Mouse (Mus musculus) hindbrain, embryonic 13.5 days (tissue): ENCODE results near the gene Slc2a1. TPM values are rescaled to one million over a fixed set of nuclear protein-coding genes. Genes with fewer than 3 reads are reported as not detected.
A peak's percentile ranks its signal among the peaks of the same experiment; 100 is the strongest.

Source experiments
- ATAC-seq: fragments of 200-750 bp; cut with Nextera tagmentation; 2 replicates; pipeline ENCODE4 v1.8.0; 2017; ENCODE audit warnings: moderate TSS enrichment; ENCODE audit not compliant: low FRiP score
- H3K27ac ChIP-seq: fragments of 300-500 bp; sonication (generic); 2 replicates; pipeline ENCODE4 v1.5.1; 2015; ENCODE audit warnings: inconsistent platforms, mild to moderate bottlenecking, moderate library complexity
- H3K27me3 ChIP-seq: fragments of 300-500 bp; sonication (generic); 2 replicates; pipeline ENCODE4 v1.6.1; 2015; ENCODE audit warnings: mild to moderate bottlenecking, inconsistent platforms
- H3K36me3 ChIP-seq: fragments of 300-500 bp; sonication (generic); 2 replicates; pipeline ENCODE4 v1.6.1; 2015; ENCODE audit warnings: mild to moderate bottlenecking, inconsistent platforms
- H3K4me1 ChIP-seq: fragments of 300-500 bp; sonication (generic); replicated peaks from 2 replicates; pipeline ENCODE4 v1.6.1; 2015; ENCODE audit warnings: inconsistent platforms
- H3K4me2 ChIP-seq: fragments of 300-500 bp; sonication (generic); 2 replicates; pipeline ENCODE4 v1.6.1; 2015; ENCODE audit warnings: inconsistent platforms, mild to moderate bottlenecking, moderate library complexity
- H3K4me3 ChIP-seq: fragments of 300-500 bp; sonication (generic); 2 replicates; pipeline ENCODE4 v1.5.1; 2015; ENCODE audit warnings: mild to moderate bottlenecking, inconsistent platforms
- H3K9ac ChIP-seq: fragments of 300-500 bp; sonication (generic); 2 replicates; pipeline ENCODE4 v1.6.1; 2015; ENCODE audit warnings: mild to moderate bottlenecking, inconsistent platforms
- H3K9me3 ChIP-seq: fragments of 300-500 bp; sonication (generic); 2 replicates; pipeline ENCODE4 v1.6.1; 2016; ENCODE audit warnings: inconsistent platforms
- WGBS: fragments of 180-500 bp; shearing (Covaris S2); methylation state at CpG from one replicate; pipeline ENCODE4 v1.1.7; 2015; 5-methylcytosine and 5-hydroxymethylcytosine counted together
- polyA plus RNA-seq: library from polyadenylated mRNA; unstranded; fragments of >200 nt; fragmentation: Nextera tagmentation; extraction: Ambion mirVana; gene quantifications from 2 replicates; pipeline ENCODE4 v1.2.1, GENCODE M21; 2015

The Slc2a1 gene
- polyA plus RNA-seq, 1 experiment from 2014 or later: 96.5 TPM

DNA sequence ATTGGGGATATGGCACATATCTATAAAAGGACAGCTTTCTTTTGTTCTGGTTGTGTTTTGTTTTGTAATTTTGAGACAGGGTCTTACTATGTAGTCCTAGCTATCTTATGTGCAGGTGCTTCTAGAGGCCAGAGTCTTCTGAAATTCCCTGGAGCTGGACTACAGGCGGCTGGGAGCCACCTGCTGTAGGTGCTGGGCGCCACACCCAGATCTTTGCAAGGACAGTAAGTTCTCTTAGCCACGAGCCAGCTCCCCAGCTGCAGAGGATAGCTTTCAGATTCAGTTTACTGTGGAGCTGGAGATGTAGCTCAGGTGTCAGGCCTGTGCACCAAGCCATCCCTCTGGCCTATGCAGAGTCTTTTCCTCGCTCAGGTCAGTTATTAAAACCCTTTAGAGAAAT, 58.6 kb downstream of the Slc2a1 start:
- 80% methylated on average over 4 of the region's 4 CpGs for WGBS

DNA sequence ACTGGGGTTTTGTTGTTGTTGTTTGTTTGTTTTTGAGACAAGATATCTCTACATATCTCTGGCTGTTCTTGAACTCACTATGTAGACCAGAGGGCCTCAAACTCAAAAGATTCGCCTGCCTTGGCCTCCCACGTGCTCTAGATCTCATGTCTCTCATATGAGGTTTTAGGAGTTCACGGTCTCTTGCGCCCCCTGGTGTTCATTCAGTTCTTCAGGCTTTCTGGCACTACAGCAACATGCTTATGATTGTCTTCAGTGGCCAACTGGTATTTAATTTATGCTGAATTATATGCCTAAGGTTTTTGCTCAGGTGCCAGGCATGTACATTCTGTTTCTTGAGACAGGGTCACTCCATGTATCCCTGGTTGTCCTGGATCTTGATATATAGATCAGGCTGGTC, 59.2 kb downstream of the Slc2a1 start:
- H3K4me3 ChIP-seq: no peak overlapping the region
- 4% methylated on average over 4 of the region's 4 CpGs for WGBS
- H3K27ac ChIP-seq: no peak overlapping the region
- peaks cover 15% of the 10 kb centered on the region for H3K4me1 ChIP-seq
- no peaks in the 10 kb centered on the region for H3K9me3 ChIP-seq
- no peak overlapping the region for H3K9ac ChIP-seq
- peak; percentile 49; the same call in 1 of the 2 replicates for ATAC-seq
- peaks cover 31% of the 10 kb centered on the region for H3K36me3 ChIP-seq
- no peak overlapping the region for H3K4me2 ChIP-seq
- no peaks in the 10 kb centered on the region for H3K27me3 ChIP-seq

More for the DNA sequence above, 58.6 kb downstream of the Slc2a1 start:
- H3K4me1 ChIP-seq: peaks cover 9% of the 10 kb centered on the region
- H3K4me3 ChIP-seq: no peak overlapping the region
- H3K9me3 ChIP-seq: no peaks in the 10 kb centered on the region
- no peak overlapping the region for H3K27ac ChIP-seq
- peaks cover 31% of the 10 kb centered on the region for H3K36me3 ChIP-seq
- H3K4me2 ChIP-seq: no peak overlapping the region
- no peak for ATAC-seq
- no peaks in the 10 kb centered on the region for H3K27me3 ChIP-seq
- no peak overlapping the region for H3K9ac ChIP-seq

DNA sequence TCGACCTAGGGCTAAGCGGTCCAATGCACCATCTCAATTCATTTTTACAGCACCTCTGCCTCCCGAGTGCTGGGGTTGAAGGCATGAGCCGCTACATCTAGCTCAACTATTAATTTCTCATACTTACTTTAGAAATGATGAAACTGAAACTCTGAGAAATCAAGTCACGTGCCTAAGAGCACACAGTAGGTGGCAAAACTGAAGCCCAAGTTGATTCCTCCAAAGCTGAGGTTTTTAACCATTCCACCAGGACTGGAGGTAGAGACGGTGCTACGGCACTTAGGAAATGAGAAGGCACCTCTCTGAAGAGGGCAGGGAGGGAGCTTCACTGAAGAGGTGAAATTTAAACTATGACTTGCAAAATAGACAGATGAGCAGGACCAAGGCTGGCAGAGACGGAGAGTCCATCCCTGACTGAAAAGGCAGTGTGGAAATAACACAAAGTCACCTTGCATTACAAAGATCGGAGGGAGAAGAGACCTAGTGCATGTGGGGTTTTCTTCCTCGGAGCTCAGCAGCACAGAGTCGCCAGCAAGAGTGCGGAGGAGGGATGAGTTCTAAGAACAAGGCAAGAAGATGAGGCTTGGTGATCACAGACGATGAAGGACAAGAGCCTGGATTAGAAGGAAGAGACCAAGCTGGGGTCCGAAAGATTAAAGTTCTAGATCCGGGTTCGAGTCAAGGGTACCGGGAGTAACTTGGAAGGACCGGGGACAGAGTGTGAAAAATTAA, 64.6 kb downstream of the Slc2a1 start:
- Histone ChIP-seq H3K36me3 (peaks cover 30% of the 10 kb centered on the region), H3K9ac (peak overlapping the region; percentile 83), H3K27ac (no peak overlapping the region), H3K4me3 (peak overlapping the region; percentile 66), H3K4me2 (peak overlapping the region; percentile 83), H3K4me1 (peaks cover 28% of the 10 kb centered on the region), H3K9me3 (no peaks in the 10 kb centered on the region), H3K27me3 (no peaks in the 10 kb centered on the region)
- 40% methylated on average over 18 of the region's 18 CpGs for WGBS
- ATAC-seq: no peak

DNA sequence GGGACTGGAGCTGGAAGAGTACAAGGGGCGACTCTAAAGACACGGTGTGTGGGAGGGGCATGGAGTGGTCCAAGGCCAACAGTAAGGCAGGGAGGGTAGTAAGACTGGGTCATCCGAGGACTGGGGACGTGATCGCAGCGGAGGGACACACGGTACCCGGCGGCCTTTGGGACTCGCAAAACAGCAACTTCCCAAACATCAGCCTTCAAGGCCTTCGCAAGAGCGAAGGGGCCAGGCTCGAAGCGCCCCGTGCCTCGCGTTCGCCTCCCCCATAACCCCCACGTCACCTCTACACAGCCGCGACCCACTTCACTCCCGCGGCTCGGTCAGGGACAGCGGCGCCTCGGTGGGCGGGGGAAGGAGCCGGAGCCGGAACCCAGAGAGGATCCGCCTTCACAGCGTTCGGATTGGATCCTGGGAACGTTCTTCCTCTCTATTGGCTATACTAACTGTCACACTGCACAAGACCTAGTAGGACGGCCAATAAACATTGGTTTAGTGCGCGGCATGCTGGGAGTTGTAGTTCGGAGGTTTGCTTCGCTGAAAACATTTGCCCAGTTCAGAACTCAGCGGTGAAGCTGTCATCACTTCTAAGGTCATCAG, 65.4 kb downstream of the Slc2a1 start, which contains the start of gene Zfp691:
Gene Zfp691 (minus strand): TSS at position 345 of the 603 bp plus-strand sequence.
- peak; percentile 100 for ATAC-seq
- under 1% methylated on average over 40 of the region's 40 CpGs for WGBS
- peak within 1 kb of the TSS; percentile 66 for H3K4me3 ChIP-seq

DNA sequence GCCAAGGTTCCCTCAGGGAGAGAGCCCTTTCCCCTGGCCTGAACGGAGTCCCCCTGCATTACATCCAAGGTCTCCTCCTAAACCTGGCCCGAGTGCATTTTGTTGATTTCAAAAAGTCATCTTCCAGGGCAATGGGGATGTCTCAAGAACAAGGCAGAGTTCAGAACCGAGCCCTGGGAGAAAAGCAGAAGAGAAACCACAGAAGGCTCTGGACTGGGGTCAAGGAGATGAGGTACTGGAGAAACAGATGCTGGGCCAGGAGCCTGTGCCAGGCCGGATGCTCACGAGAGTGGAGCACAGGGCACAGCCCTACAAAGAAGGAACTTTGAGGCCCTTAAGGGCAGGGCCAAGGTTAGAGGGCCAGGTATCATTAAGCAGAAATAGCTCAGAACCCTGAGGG, 69.2 kb downstream of the Slc2a1 start:
- peaks cover 12% of the 10 kb centered on the region for H3K4me1 ChIP-seq
- no peaks in the 10 kb centered on the region for H3K27me3 ChIP-seq
- no peak overlapping the region for H3K9ac ChIP-seq
- ATAC-seq: no peak
- H3K27ac ChIP-seq: no peak overlapping the region
- WGBS: 89% methylated on average over 5 of the region's 5 CpGs
- H3K36me3 ChIP-seq: no peaks in the 10 kb centered on the region
- H3K9me3 ChIP-seq: no peaks in the 10 kb centered on the region
- no peak overlapping the region for H3K4me2 ChIP-seq
- no peak overlapping the region for H3K4me3 ChIP-seq

More for the DNA sequence above, 65.4 kb downstream of the Slc2a1 start, which contains the start of gene Zfp691:
- Histone ChIP-seq H3K4me1 (peaks cover 28% of the 10 kb centered on the region), H3K9ac (peak within 1 kb of the TSS; percentile 83), H3K27ac (no peak within 1 kb of the TSS), H3K9me3 (no peaks in the 10 kb centered on the region), H3K27me3 (no peaks in the 10 kb centered on the region), H3K36me3 (peaks cover 22% of the 10 kb centered on the region), H3K4me2 (peak within 1 kb of the TSS; percentile 83)

DNA sequence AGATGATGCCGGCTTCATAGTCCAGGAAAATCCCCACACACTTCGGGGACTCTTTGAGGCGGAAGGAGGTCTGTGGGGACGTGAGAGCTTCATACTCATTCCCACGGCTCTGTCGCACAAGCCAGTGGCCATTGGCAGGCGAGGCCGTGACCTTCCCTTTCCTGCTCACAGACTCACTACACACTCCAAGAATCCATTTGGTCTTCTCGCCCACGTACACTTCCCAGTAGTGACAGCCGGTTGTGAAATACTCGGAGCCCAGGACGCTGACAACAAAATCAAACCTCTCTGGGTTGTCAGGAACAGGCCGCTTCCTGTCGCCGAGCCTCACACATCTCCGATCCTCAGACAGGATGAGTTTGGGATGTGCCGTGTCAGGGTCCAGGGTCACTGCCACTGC, 69.8 kb downstream of the Slc2a1 start:
- Histone ChIP-seq H3K4me1 (peaks cover 6% of the 10 kb centered on the region), H3K36me3 (no peaks in the 10 kb centered on the region), H3K9me3 (no peaks in the 10 kb centered on the region), H3K27ac (no peak overlapping the region), H3K27me3 (no peaks in the 10 kb centered on the region), H3K4me2 (no peak overlapping the region), H3K9ac (no peak overlapping the region), H3K4me3 (no peak overlapping the region)
- ATAC-seq: no peak
- 83% methylated on average over 18 of the region's 18 CpGs for WGBS

DNA sequence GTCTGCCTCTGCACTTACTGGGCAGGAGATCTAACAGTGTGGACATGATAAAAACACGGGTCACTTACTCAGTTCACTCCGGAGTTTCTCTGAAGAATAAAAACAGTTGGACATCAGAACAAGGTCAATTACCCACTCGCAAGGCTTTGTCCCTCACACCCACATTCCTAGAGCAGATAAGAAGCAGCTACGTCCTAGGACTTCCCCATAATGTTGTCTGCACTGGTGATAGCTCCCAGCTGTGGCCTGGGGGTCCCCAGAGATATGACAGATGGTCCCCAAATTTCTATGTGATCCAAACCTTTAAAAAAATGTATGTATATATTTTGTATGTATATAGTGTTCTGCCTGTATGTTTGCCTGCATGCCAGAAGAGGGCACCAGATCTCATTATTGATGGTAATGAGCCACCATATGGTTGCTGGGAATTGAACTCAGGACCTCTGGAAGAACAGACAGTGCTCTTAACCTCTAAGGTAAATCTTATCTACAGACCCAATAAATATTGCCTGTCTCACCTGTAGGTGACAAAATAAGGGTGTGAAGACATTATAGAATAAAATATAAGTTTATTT, 71.7 kb downstream of the Slc2a1 start:
- H3K9ac ChIP-seq: no peak overlapping the region
- no peak overlapping the region for H3K4me3 ChIP-seq
- H3K27me3 ChIP-seq: no peaks in the 10 kb centered on the region
- H3K4me1 ChIP-seq: no peaks in the 10 kb centered on the region
- H3K4me2 ChIP-seq: no peak overlapping the region
- WGBS: 48% methylated on average over 4 of the region's 4 CpGs
- no peak for ATAC-seq
- no peak overlapping the region for H3K27ac ChIP-seq
- H3K9me3 ChIP-seq: no peaks in the 10 kb centered on the region
- no peaks in the 10 kb centered on the region for H3K36me3 ChIP-seq

DNA sequence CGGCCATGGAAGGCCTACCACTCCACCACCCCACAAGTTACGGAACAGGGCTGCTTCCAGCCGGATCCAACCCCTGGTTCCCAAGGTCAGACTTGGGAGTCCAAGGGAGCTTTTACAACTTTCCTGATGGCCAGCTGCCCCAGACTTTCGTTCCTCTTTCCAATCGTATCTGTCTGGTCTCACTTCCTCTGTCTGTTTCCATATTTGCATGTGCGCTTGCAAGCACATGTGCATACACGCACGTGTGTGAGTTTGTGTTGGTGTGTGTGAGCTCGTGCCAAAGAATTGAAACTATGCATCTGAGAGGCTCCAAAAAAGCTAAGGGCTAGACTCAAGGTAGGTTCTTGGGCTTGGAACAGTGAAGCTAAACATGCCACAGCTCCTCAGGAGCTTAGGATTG, 72.9 kb downstream of the Slc2a1 start:
- Histone ChIP-seq H3K9ac (no peak overlapping the region), H3K4me1 (no peaks in the 10 kb centered on the region), H3K9me3 (no peaks in the 10 kb centered on the region), H3K4me2 (no peak overlapping the region), H3K27ac (no peak overlapping the region), H3K36me3 (no peaks in the 10 kb centered on the region), H3K4me3 (no peak overlapping the region), H3K27me3 (no peaks in the 10 kb centered on the region)
- no peak for ATAC-seq
- 91% methylated on average over 9 of the region's 9 CpGs for WGBS

DNA sequence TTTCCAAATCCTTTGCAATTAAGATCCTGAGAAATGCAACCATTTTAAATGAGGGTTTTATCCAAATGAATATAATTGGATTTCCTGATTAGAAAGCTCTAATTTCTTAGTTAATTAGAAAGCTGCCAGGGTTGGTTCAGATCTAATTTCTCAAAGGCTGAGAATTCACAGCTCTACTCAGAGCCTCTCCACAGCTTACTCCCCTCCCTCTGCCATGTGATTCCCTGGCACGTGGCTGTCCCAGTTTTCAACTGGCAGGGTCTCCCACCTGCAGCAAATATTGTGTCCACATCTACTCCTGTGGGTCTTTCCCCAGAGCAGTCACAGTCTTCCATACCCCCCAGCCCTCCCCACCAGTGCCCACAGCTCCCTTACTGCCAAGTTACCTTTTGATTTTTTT, 75.0 kb downstream of the Slc2a1 start:
- WGBS: 67% methylated on average over 1 of the region's 1 CpGs
- no peak for ATAC-seq

DNA sequence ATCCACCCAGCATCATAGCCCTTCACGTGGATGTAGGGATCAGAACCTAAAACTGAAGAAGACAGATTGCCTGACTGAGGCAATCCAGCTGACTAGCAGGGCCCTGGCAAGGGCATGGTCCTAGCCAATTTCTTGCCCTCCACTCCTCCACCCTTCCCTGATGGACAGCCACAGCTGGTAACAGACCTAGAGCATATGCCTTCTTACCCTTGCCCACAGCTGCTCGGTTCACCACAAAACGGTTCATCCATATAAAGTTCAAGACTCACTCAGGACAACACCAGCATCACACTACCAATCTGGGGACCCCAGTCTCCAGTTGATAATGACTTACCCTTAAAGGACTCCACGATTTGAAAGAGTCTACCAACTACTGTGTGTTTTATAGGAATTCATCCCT, 77.3 kb downstream of the Slc2a1 start:
- no peaks in the 10 kb centered on the region for H3K4me1 ChIP-seq
- WGBS: 78% methylated on average over 4 of the region's 4 CpGs

More for the DNA sequence above, 75.0 kb downstream of the Slc2a1 start:
- Histone ChIP-seq H3K4me3 (no peak overlapping the region), H3K27ac (no peak overlapping the region), H3K27me3 (no peaks in the 10 kb centered on the region), H3K9ac (no peak overlapping the region), H3K9me3 (no peaks in the 10 kb centered on the region), H3K4me1 (no peaks in the 10 kb centered on the region), H3K4me2 (no peak overlapping the region), H3K36me3 (no peaks in the 10 kb centered on the region)

More for the DNA sequence above, 77.3 kb downstream of the Slc2a1 start:
- H3K9ac ChIP-seq: no peak overlapping the region
- H3K27me3 ChIP-seq: no peaks in the 10 kb centered on the region
- no peak for ATAC-seq
- H3K4me3 ChIP-seq: no peak overlapping the region
- H3K4me2 ChIP-seq: no peak overlapping the region
- no peaks in the 10 kb centered on the region for H3K36me3 ChIP-seq
- H3K9me3 ChIP-seq: no peaks in the 10 kb centered on the region
- H3K27ac ChIP-seq: no peak overlapping the region
